Mouse (Mus musculus) adipocyte (in vitro differentiated cells): ENCODE results near the gene Nrg4.
A peak's percentile ranks its signal among the peaks of the same experiment; 100 is the strongest.

ENCODE experiments used
- DNase-seq: peaks from one replicate; pipeline ENCODE4 v3.0.0-alpha.2; 2016; ENCODE audit warnings: low spot score

Nrg4 gene

DNA sequence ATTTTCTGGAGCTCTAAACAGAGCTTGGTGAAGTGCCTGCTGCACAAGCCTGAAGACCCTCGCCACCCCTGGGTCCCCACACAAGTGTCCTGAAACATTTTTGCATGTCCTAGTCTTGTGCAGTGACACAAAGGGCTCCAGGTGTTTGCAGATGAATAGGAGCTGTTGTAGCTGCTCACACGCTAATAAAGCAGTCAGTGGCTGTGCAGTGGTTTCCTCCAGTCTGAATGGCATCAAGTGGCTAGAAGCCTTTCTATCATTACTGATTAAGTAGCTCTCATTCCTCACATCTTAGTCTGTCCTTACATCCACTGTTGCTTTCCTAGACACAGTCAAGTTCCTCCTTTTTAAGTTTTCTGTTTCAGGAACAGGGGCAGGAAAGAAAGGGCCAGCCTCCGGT is 111.0 kb downstream of the Nrg4 start:
- DNase-seq: no peak

GRCm38 (mm10) chr9:55215056-55215455 is 111.6 kb downstream of the Nrg4 start:
- no peak for DNase-seq

DNA sequence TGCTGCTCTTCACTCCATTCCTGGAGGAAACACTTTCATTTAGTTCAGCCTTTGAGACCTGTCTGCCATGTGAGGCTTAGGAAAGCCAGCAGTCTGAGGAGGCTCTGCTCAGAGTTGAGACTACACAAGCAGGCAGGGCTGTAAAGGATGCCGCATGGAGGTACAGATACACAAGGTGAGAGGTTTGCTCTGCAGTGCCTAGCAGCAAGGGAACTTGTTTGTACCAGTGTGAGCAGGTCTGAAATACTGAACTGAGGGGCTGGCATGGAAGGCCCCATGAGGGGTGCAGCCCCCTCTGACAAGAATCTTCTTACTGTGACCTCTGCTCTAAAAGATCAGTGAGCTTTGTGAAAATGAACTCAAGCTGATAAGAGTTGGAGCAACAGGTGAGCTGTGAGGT is 113.2 kb downstream of the Nrg4 start:
- DNase-seq: no peak

GRCm38 (mm10) chr9:55211611-55212010 is 115.0 kb downstream of the Nrg4 start:
- no peak for DNase-seq

- peak; percentile 85 for DNase-seq
These were observed 117.7 kb downstream of the Nrg4 start, which contains the start of gene Fbxo22 for GRCm38 (mm10) chr9:55208790-55209481. Gene Fbxo22, plus strand, starts transcription at chr9:55208925.

DNA sequence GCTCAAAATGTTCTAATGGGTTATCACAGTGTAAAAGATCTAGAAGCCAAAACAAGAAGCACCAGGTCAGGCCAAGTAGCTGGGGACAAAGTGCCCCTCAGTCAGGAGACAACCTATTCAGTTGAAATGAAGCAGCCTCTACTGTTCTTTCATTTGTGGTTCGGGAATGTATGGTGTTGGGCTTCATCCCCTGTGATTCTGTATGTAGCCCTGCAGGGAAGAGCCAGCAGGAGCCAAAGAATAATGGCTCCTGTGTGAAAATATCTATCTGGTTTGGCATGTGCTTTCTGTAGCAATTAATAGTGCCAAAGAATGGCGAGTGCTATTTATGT is 118.2 kb downstream of the Nrg4 start:
- DNase-seq: no peak

GRCm38 (mm10) chr9:55199348-55199747 is 127.3 kb downstream of the Nrg4 start:
- DNase-seq: peak; percentile 54

- DNase-seq: no peak
These were observed 128.4 kb downstream of the Nrg4 start for GRCm38 (mm10) chr9:55198260-55198659.

DNA sequence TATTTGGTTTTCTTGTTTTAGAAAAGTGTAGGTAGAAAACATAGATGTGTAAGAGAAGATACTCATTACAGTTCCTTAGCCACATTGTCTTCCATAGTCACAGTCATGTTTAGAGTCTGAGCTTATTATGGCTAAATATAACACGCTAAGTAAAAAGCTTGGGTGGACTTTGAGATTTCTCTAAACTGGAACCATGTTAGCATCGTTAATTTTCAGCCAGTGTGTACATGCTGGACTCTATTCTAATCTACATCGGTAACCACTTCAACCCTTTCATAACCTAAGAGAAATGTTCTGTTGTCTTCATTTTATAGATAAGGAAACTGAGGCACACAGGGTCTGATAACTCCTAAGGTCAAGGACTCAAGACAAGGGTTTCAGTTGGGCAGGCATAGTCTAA is 130.8 kb downstream of the Nrg4 start:
- DNase-seq: no peak

DNA sequence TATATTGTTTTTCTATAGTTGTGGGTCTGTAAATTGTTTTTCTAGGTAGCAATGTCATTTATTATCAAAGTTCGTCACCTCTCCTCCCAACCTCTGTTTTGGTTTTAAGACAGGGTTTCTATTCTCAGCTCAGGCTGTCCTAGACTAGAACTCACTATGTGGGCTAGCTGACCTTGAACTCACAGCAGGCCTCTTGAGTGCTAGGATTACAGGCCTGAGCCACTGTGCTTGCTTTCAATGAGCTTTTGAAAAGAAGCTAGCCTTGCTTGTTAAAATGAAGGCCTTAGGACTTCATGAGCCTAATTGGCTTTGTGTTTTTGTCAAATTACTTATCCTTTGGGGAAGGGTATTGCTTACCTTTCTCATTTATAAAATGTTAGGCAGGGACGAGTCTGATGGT is 152.4 kb downstream of the Nrg4 start:
- no peak for DNase-seq

GRCm38 (mm10) chr9:55172195-55172685 is 154.4 kb downstream of the Nrg4 start:
- DNase-seq: peak; percentile 30

GRCm38 (mm10) chr9:55170655-55171412 is 155.8 kb downstream of the Nrg4 start:
- no peak for DNase-seq
